Mouse (Mus musculus) Patski (cell line): ENCODE data around the gene Ptprt. TPM values are rescaled to one million over a fixed set of nuclear protein-coding genes. Genes with fewer than 3 reads are reported as not detected.

Experiments used
- ATAC-seq: fragments of 100-300 bp; one replicate; pipeline ENCODE4 v1.8.0; 2021
- CTCF ChIA-PET: fragments of 350-600 bp; sonication (Branson Sonifier 250); formaldehyde crosslinking; loops from one replicate; lab custom pipeline; 2022; ENCODE audit warnings: inconsistent platforms; lab: Charles Lee
- POLR2A ChIA-PET: fragments of 350-600 bp; sonication (Branson Sonifier 250); formaldehyde crosslinking; loops from one replicate; lab custom pipeline; 2022; ENCODE audit warnings: antibody characterized with exemption, inconsistent platforms; lab: Charles Lee
- DNase-seq: peaks from one replicate; pipeline ENCODE4 v3.0.0-alpha.2; 2011; ENCODE audit warnings: low read depth, low spot score
- H3K27me3 ChIP-seq: fragments of 371-371 bp; one replicate; pipeline ENCODE4 v1.5.1; 2021
- CTCF ChIP-seq: fragments of 100-300 bp; IDR thresholded peaks from one replicate; pipeline ENCODE4 v1.5.1; 2021
- in situ Hi-C: fragments of 300-500 bp; cut with MboI; formaldehyde crosslinking; loops from 3 replicates; pipeline ENCODE4 v1.11.1; 2018; ENCODE audit warnings: low pct_unique_long_range_greater_than_20kb, mixed read lengths
- polyA plus RNA-seq: library from polyadenylated mRNA; unstranded; gene quantifications from one replicate; pipeline ENCODE4 v1.2.3, GENCODE M21; 2021

Ptprt gene
- polyA plus RNA-seq, 1 experiment from 2014 or later, result 0.01 TPM

- CTCF ChIA-PET, result interaction anchor here (0.9 to 2.7 kb wide), 12 partner anchors 9 to 1473 kb away, joined by 3 to 15 read pairs (median 4); no protein-coding TSS in a partner anchor
- H3K27me3 ChIP-seq, result peaks cover 35% of the 10 kb centered on the region
- in situ Hi-C loops, result loop anchor here (10.0 kb wide), 1 partner anchor 1444 kb away; no protein-coding TSS in a partner anchor
- POLR2A ChIA-PET, result no interaction called here
- ATAC-seq (no peak), DNase-seq (peak; percentile 6)
- peak; percentile 95 for TF ChIP-seq CTCF
These were observed 1.9 kb downstream of the Ptprt start for GRCm38 (mm10) chr2:162658997-162659396.

- ChIA-PET POLR2A (no interaction called here), CTCF (interaction anchor here (1.8 to 2.7 kb wide), 2 partner anchors 7 to 1187 kb away, joined by 3 to 15 read pairs; no protein-coding TSS in a partner anchor)
- peaks cover 35% of the 10 kb centered on the region for H3K27me3 ChIP-seq
These were observed 3.4 kb downstream of the Ptprt start for GRCm38 (mm10) chr2:162657541-162657940.

DNA sequence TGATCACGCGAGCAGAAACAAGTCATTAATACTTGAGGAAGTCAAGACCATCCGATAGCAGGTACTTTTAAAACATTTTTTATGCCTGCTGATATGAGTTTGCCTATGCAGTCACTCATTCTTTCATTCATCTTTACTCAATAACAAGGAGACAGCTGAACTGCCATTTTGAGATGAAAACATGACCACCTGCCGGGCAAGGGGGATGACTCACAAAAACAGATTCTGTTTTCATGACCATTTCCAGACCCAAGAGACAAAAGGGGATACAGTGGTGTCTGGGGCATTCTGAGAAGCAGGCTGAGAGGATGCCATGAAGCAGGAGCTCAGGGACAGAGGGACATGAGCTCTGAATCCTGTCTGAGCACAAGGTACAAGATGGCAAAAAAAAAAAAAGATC lies 6.5 kb downstream of the Ptprt start:
- DNase-seq (no peak), ATAC-seq (no peak)
- in situ Hi-C loops, result loop anchor here (10.0 kb wide), 1 partner anchor 1440 kb away; no protein-coding TSS in a partner anchor
- H3K27me3 ChIP-seq, result peaks cover 22% of the 10 kb centered on the region
- CTCF ChIA-PET, result no interaction called here
- POLR2A ChIA-PET, result no interaction called here
- no peak for TF ChIP-seq CTCF

More at GRCm38 (mm10) chr2:162657541-162657940, 3.4 kb downstream of the Ptprt start:
- DNase-seq (no peak), ATAC-seq (no peak)
- in situ Hi-C loops, result loop anchor here (10.0 kb wide), 1 partner anchor 1443 kb away; no protein-coding TSS in a partner anchor
- TF ChIP-seq CTCF, result no peak

- DNase-seq, result no peak
- peaks cover 15% of the 10 kb centered on the region for H3K27me3 ChIP-seq
- no peak for TF ChIP-seq CTCF
- no peak for ATAC-seq
- in situ Hi-C loops, result no loop called here
- POLR2A ChIA-PET, result no interaction called here
- CTCF ChIA-PET, result no interaction called here
These were observed 22.3 kb downstream of the Ptprt start for GRCm38 (mm10) chr2:162638676-162639075.

GRCm38 (mm10) chr2:162637537-162637936 lies 23.4 kb downstream of the Ptprt start:
- no peak for DNase-seq
- peaks cover 14% of the 10 kb centered on the region for H3K27me3 ChIP-seq
- in situ Hi-C loops, result no loop called here

GRCm38 (mm10) chr2:162636387-162637009 lies 24.4 kb downstream of the Ptprt start:
- no peak for TF ChIP-seq CTCF
- ATAC-seq (no peak), DNase-seq (no peak)
- ChIA-PET CTCF (no interaction called here), POLR2A (no interaction called here)
- in situ Hi-C loops, result no loop called here
- H3K27me3 ChIP-seq, result peaks cover 3% of the 10 kb centered on the region

More at GRCm38 (mm10) chr2:162637537-162637936, 23.4 kb downstream of the Ptprt start:
- no peak for ATAC-seq
- CTCF ChIA-PET, result no interaction called here
- POLR2A ChIA-PET, result no interaction called here
- no peak for TF ChIP-seq CTCF

GRCm38 (mm10) chr2:162634901-162635300 lies 26.0 kb downstream of the Ptprt start:
- TF ChIP-seq CTCF, result no peak
- in situ Hi-C loops, result no loop called here
- POLR2A ChIA-PET, result no interaction called here

GRCm38 (mm10) chr2:162626076-162626475 lies 34.9 kb downstream of the Ptprt start:
- in situ Hi-C loops, result no loop called here
- DNase-seq, result no peak
- CTCF ChIA-PET, result no interaction called here
- POLR2A ChIA-PET, result no interaction called here
- no peak for ATAC-seq
- no peaks in the 10 kb centered on the region for H3K27me3 ChIP-seq
- no peak for TF ChIP-seq CTCF

More at GRCm38 (mm10) chr2:162634901-162635300, 26.0 kb downstream of the Ptprt start:
- CTCF ChIA-PET, result no interaction called here
- no peaks in the 10 kb centered on the region for H3K27me3 ChIP-seq
- ATAC-seq (no peak), DNase-seq (no peak)

- no peaks in the 10 kb centered on the region for H3K27me3 ChIP-seq
- CTCF ChIA-PET, result no interaction called here
- ATAC-seq (no peak), DNase-seq (no peak)
- TF ChIP-seq CTCF, result no peak
- POLR2A ChIA-PET, result no interaction called here
- in situ Hi-C loops, result no loop called here
These were observed 36.2 kb downstream of the Ptprt start for GRCm38 (mm10) chr2:162624707-162625106.

DNA sequence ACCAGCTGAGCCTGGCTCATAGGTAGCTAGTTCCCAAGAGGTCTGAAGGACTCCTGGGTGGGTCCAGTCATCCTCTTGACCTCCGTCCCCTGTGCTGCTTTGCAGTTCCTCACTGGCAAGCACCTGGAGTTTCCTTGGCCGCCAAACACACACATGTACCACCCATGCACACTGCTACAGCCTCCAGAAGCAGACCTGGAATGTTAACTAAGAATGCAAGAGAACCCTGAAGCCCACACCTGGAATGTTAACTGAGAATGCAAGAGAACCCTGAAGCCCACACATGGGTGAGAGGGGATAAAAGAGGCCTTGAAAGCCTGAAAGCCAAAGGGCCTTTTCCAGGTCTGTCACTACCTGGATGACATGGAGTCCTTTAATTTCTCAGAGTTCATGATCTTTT lies 46.7 kb downstream of the Ptprt start:
- H3K27me3 ChIP-seq, result no peaks in the 10 kb centered on the region
- in situ Hi-C loops, result no loop called here
- CTCF ChIA-PET, result interaction anchor here (1.1 kb wide), 1 partner anchor 15 kb away, joined by 4 read pairs; no protein-coding TSS in a partner anchor
- POLR2A ChIA-PET, result no interaction called here
- no peak for TF ChIP-seq CTCF
- no peak for DNase-seq
- no peak for ATAC-seq

- DNase-seq (no peak), ATAC-seq (no peak)
- ChIA-PET POLR2A (no interaction called here), CTCF (interaction anchor here (1.1 kb wide), 1 partner anchor 16 kb away, joined by 4 read pairs; no protein-coding TSS in a partner anchor)
- in situ Hi-C loops, result no loop called here
- H3K27me3 ChIP-seq, result no peaks in the 10 kb centered on the region
- TF ChIP-seq CTCF, result no peak
These were observed 47.5 kb downstream of the Ptprt start for GRCm38 (mm10) chr2:162613480-162613879.
